Mouse (Mus musculus) hindbrain, embryonic 10.5 days (tissue): ENCODE results near the gene Ptgis. TPM values are rescaled to one million over a fixed set of nuclear protein-coding genes. Genes with fewer than 3 reads are reported as not detected.

Experiments used
- DNase-seq: peaks from one replicate; pipeline ENCODE4 v3.0.0-alpha.2; 2017; ENCODE audit warnings: low spot score
- H3K27ac ChIP-seq: fragments of 300-500 bp; sonication (generic); 2 replicates; pipeline ENCODE4 v1.5.1; 2016; ENCODE audit warnings: mild to moderate bottlenecking, moderate library complexity
- H3K27me3 ChIP-seq: fragments of 300-500 bp; sonication (generic); 2 replicates; pipeline ENCODE4 v1.6.1; 2016; ENCODE audit warnings: mild to moderate bottlenecking; ENCODE audit not compliant: poor library complexity, insufficient read depth, severe bottlenecking
- H3K36me3 ChIP-seq: fragments of 300-500 bp; sonication (generic); 2 replicates; pipeline ENCODE4 v1.6.1; 2016; ENCODE audit warnings: mild to moderate bottlenecking, moderate library complexity
- H3K4me1 ChIP-seq: fragments of 300-500 bp; sonication (generic); replicated peaks from 2 replicates; pipeline ENCODE4 v1.6.1; 2016; ENCODE audit warnings: mild to moderate bottlenecking
- H3K4me3 ChIP-seq: fragments of 300-500 bp; sonication (generic); 2 replicates; pipeline ENCODE4 v1.5.1; 2016; ENCODE audit warnings: mild to moderate bottlenecking, moderate library complexity
- H3K9me3 ChIP-seq: fragments of 300-500 bp; sonication (generic); 2 replicates; pipeline ENCODE4 v1.6.1; 2016; ENCODE audit warnings: mild to moderate bottlenecking, moderate library complexity
- WGBS: fragments of 180-500 bp; shearing (Covaris S2); methylation state at CpG from one replicate; pipeline ENCODE4 v1.1.7; 2016; 5-methylcytosine and 5-hydroxymethylcytosine counted together
- polyA plus RNA-seq: library from polyadenylated mRNA; unstranded; fragments of >200 nt; fragmentation: Nextera tagmentation; extraction: Ambion mirVana; gene quantifications from 2 replicates; pipeline ENCODE4 v1.2.1, GENCODE M21; 2016

The Ptgis gene
- polyA plus RNA-seq, 1 experiment from 2014 or later, result 10.9 TPM

GRCm38 (mm10) chr2:167254808-167255207 lies 14.4 kb upstream of the Ptgis start:
- DNase-seq, result no peak
- no peak overlapping the region for H3K27ac ChIP-seq
- WGBS, result 74% methylated on average over 6 of the region's 6 CpGs
- H3K4me3 ChIP-seq, result no peak overlapping the region
- no peaks in the 10 kb centered on the region for H3K9me3 ChIP-seq
- H3K27me3 ChIP-seq, result no peaks in the 10 kb centered on the region
- no peaks in the 10 kb centered on the region for H3K36me3 ChIP-seq
- peaks cover 33% of the 10 kb centered on the region for H3K4me1 ChIP-seq

DNA sequence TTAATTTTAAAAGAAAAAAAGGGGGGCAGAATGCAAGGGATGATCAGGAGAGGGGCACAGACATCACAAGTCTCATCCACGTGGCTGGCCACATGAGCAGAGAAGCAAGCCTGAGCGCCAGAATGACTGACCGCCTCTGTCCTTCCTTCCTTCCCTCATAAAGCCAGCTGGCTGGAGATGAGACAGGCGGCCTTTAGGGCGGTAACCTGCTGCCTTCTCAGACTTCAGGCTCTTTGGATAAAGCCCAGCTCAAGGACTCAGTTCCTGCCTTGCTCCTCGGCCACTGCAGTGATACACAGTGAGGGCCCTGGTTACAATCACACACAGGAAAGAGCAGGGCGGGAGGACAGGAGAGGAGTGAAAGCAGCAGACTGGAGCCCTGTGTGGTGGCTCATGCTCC lies 13.8 kb upstream of the Ptgis start:
- Histone ChIP-seq H3K4me1 (peaks cover 37% of the 10 kb centered on the region), H3K36me3 (no peaks in the 10 kb centered on the region), H3K4me3 (no peak overlapping the region), H3K27me3 (no peaks in the 10 kb centered on the region), H3K27ac (no peak overlapping the region), H3K9me3 (no peaks in the 10 kb centered on the region)
- no peak for DNase-seq
- WGBS, result 71% methylated on average over 7 of the region's 7 CpGs

GRCm38 (mm10) chr2:167253476-167253875 lies 13.1 kb upstream of the Ptgis start:
- no peaks in the 10 kb centered on the region for H3K27me3 ChIP-seq
- WGBS, result 85% methylated on average over 5 of the region's 5 CpGs
- H3K9me3 ChIP-seq, result no peaks in the 10 kb centered on the region
- no peak overlapping the region for H3K4me3 ChIP-seq
- H3K36me3 ChIP-seq, result no peaks in the 10 kb centered on the region
- DNase-seq, result no peak
- H3K27ac ChIP-seq, result 0 out of 2 replicates have a peak overlapping the region, but pooled peaks have one; percentile 16
- H3K4me1 ChIP-seq, result peaks cover 37% of the 10 kb centered on the region

DNA sequence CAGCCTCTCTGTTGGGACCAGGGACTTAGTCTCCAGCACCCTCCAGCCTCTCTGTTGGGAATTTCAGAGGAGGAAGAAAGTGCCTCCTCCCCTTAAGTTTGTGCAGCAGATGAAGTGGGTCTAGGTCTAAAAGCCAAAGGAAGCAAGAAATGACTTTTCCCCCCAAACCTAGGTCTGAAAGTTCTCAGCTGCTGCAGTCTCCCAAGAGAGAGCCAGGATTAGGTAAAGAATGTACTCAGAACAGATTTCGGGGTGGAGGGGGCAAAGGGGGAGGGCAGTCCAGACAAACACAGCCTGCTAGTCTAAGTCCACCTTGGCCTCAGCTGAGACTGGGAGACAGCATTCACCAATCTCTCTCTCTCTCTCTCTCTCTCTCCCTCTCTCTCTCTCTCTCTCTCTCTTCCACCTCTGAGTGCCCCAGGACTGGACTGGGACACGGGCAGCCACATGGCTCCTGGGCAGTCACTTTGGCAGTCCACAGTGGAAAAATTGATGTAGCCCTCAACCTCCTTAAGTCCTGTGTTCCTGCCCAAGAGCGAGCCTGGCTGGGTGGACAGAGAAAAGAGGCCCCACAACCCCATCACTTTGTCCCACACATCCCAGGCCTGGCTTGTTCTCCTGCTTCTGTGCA lies 11.8 kb upstream of the Ptgis start:
- DNase-seq, result no peak
- Histone ChIP-seq H3K27me3 (no peaks in the 10 kb centered on the region), H3K36me3 (no peaks in the 10 kb centered on the region), H3K4me3 (no peak overlapping the region), H3K27ac (peak overlapping the region; percentile 78), H3K9me3 (no peaks in the 10 kb centered on the region), H3K4me1 (peaks cover 45% of the 10 kb centered on the region)
- 58% methylated on average over 3 of the region's 3 CpGs for WGBS

- WGBS, result 32% methylated on average over 7 of the region's 7 CpGs
- H3K4me1 ChIP-seq, result peaks cover 52% of the 10 kb centered on the region
- H3K27ac ChIP-seq, result peak overlapping the region; percentile 35
- H3K27me3 ChIP-seq, result no peaks in the 10 kb centered on the region
- no peaks in the 10 kb centered on the region for H3K36me3 ChIP-seq
- no peak overlapping the region for H3K4me3 ChIP-seq
- DNase-seq, result no peak
- no peaks in the 10 kb centered on the region for H3K9me3 ChIP-seq
Observed at GRCm38 (mm10) chr2:167250736-167251337, 10.4 kb upstream of the Ptgis start.

GRCm38 (mm10) chr2:167250003-167250735 lies 9.8 kb upstream of the Ptgis start:
- no peaks in the 10 kb centered on the region for H3K36me3 ChIP-seq
- H3K4me1 ChIP-seq, result peaks cover 52% of the 10 kb centered on the region
- H3K9me3 ChIP-seq, result no peaks in the 10 kb centered on the region
- H3K4me3 ChIP-seq, result no peak overlapping the region
- DNase-seq, result no peak
- 53% methylated on average over 8 of the region's 11 CpGs for whole genome bisulfite sequencing
- H3K27me3 ChIP-seq, result no peaks in the 10 kb centered on the region
- H3K27ac ChIP-seq, result peak overlapping the region; percentile 35; the same call in 1 of the 2 replicates

DNA sequence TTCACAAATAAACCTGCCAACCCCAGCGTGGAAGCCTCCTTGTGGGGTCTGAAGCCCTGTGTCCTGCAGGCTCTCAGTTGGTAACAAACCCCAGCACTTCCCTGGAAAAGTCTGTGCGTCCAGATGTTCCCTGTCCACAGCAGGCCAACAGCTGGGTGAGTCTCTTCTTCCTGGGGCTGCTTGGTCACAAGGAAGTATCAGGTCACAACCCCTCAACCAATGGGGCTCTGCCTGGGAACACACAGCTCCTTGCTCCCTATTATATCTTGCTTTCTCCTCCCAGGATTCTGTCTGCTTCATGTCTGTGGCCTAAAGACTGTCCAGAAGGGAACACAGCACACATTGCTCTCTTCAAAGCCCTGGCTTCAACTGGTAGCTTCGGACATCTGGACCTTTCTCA lies 9.2 kb upstream of the Ptgis start:
- Histone ChIP-seq H3K36me3 (no peaks in the 10 kb centered on the region), H3K27ac (peak overlapping the region; percentile 30; the same call in 1 of the 2 replicates), H3K4me3 (no peak overlapping the region), H3K27me3 (no peaks in the 10 kb centered on the region), H3K4me1 (peaks cover 52% of the 10 kb centered on the region), H3K9me3 (0 out of 2 replicates have a peak, but pooled peaks cover 2% of the 10 kb centered on the region)
- no peak for DNase-seq
- 56% methylated on average over 3 of the region's 3 CpGs for WGBS

DNA sequence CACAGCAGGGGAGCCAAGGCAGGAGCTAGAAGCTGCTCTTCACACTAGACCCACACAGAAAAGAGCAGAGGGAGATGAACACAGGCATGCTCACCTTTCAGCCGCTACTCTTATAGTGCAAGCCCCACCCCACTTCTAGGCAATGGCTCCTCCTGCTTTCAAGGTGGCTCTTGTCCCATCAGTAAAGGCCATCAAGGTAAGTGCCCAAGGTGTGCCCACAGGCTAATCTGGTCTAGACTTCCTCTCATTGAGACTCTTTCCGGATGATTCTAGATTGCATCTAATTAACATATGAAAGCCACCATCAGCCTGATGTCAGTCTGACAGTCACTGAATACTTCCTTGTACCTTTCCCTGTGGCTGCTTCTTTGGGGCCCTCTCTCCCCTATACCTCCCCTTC lies 7.4 kb upstream of the Ptgis start:
- H3K27me3 ChIP-seq, result no peaks in the 10 kb centered on the region
- H3K4me1 ChIP-seq, result peaks cover 49% of the 10 kb centered on the region
- 49% methylated on average over 2 of the region's 2 CpGs for WGBS
- DNase-seq, result no peak
- no peaks in the 10 kb centered on the region for H3K36me3 ChIP-seq
- peak overlapping the region; percentile 50; the same call in 1 of the 2 replicates for H3K27ac ChIP-seq
- 0 out of 2 replicates have a peak, but pooled peaks cover 2% of the 10 kb centered on the region for H3K9me3 ChIP-seq
- no peak overlapping the region for H3K4me3 ChIP-seq

DNA sequence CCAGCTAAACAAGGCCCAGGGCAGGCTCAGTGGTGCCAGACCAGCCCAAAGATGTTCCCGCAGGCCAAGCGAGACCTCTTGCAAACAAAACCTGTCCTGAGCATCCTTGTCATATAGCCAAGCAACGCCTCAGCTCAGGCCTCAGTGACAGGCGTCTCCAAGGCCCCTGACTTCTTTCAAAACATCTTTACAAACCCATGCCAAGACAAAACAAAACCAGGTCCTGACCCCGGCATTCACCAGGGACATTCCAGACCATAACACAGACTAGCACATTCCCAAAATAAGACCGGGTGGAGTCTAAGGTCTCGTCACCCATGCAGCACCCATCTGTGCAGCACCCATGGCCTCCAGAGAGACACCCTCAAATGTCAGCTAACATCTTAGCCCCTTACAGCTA lies 6.3 kb upstream of the Ptgis start:
- no peaks in the 10 kb centered on the region for H3K27me3 ChIP-seq
- DNase-seq, result no peak
- no peaks in the 10 kb centered on the region for H3K36me3 ChIP-seq
- H3K9me3 ChIP-seq, result 0 out of 2 replicates have a peak, but pooled peaks cover 2% of the 10 kb centered on the region
- H3K4me1 ChIP-seq, result peaks cover 38% of the 10 kb centered on the region
- no peak overlapping the region for H3K4me3 ChIP-seq
- H3K27ac ChIP-seq, result no peak overlapping the region
- WGBS, result 57% methylated on average over 7 of the region's 7 CpGs

DNA sequence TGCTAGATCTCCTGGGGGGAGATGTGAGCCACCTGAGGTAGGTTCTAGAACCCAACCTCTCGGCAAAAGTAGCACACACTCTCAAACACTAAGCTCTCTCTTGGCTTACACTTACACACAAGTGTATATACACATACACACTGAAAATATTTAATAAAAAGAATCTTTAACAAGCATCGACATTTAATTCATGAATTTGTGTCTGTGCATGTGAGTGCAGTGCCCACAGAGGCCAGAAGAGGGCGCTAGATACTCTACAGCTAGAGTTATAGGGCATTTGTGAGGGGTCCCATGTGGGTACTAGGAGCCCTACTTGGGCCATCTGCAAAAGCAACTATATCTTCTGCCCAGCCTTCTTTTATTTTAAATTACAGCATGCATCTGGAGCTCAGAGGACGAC lies 4.5 kb upstream of the Ptgis start:
- Histone ChIP-seq H3K27me3 (peaks cover 10% of the 10 kb centered on the region; the same call in 1 of the 2 replicates), H3K9me3 (0 out of 2 replicates have a peak, but pooled peaks cover 2% of the 10 kb centered on the region), H3K36me3 (no peaks in the 10 kb centered on the region), H3K27ac (no peak overlapping the region), H3K4me1 (peaks cover 33% of the 10 kb centered on the region), H3K4me3 (no peak overlapping the region)
- DNase-seq, result no peak
- WGBS, result 78% methylated on average over 4 of the region's 4 CpGs

- DNase-seq, result no peak
- H3K27me3 ChIP-seq, result peaks cover 14% of the 10 kb centered on the region
- H3K36me3 ChIP-seq, result no peaks in the 10 kb centered on the region
- no peak overlapping the region for H3K27ac ChIP-seq
- 96% methylated on average over 4 of the region's 4 CpGs for WGBS
- 0 out of 2 replicates have a peak, but pooled peaks cover 2% of the 10 kb centered on the region for H3K9me3 ChIP-seq
- no peak overlapping the region for H3K4me3 ChIP-seq
- H3K4me1 ChIP-seq, result peaks cover 37% of the 10 kb centered on the region
Observed at GRCm38 (mm10) chr2:167243831-167244563, 3.6 kb upstream of the Ptgis start.

- Histone ChIP-seq H3K4me1 (peaks cover 32% of the 10 kb centered on the region), H3K27me3 (peaks cover 20% of the 10 kb centered on the region), H3K27ac (no peak overlapping the region), H3K9me3 (no peaks in the 10 kb centered on the region), H3K4me3 (peak overlapping the region; percentile 70), H3K36me3 (no peaks in the 10 kb centered on the region)
- DNase-seq, result no peak
- WGBS, result 26% methylated on average over 12 of the region's 12 CpGs
Observed at GRCm38 (mm10) chr2:167239262-167239661, 1.1 kb downstream of the Ptgis start.
